Comparison of ENCODE assay signal across 8 mouse cellular contexts in genomic region chr6:136721925-136722324, GRCm38 (mm10). TPM values are rescaled to one million over a fixed set of nuclear protein-coding genes. Genes with fewer than 3 reads are reported as not detected.
DNase-seq lines count a peak whose midpoint lies in the region; ATAC-seq lines count a peak whose summit lies in the region.

No protein-coding gene starts in this region.

- peak; percentile 28 for DNase-seq in heart, adult 8-10 months (ENCODE audit: low spot score)
- DNase-seq in heart, postnatal 25 days (ENCODE audit: low spot score): no peak
- DNase-seq in CD4-positive helper T cell, adult 2 months (ENCODE audit: low read depth, low spot score): peak; percentile 37
- peak; percentile 15 to 27 for DNase-seq in adrenal gland, postnatal 4 days (ENCODE audit: low spot score in 2 of 2)
- DNase-seq in forelimb bud, embryonic 11.5 days (ENCODE audit: low read depth, low spot score): peak; percentile 53
- peak; percentile 21 for DNase-seq in layer of hippocampus, adult 9-10 months (ENCODE audit: low spot score)
- DNase-seq in splenic B cell, adult 2 months (ENCODE audit: low read depth, low spot score): peak; percentile 85

- no peaks in the 10 kb centered on the region for H3K27me3 ChIP-seq in splenic B cell, adult 2 months (ENCODE audit: control insufficient read depth, insufficient read depth, low read length, poor library complexity, severe bottlenecking)

- intact Hi-C loops in heart, postnatal 25 days (cut with DNase I): loop anchor here (1.0 to 2.0 kb wide), 2 partner anchors 77 to 300 kb away; no protein-coding TSS in a partner anchor

- peak; percentile 88 for ATAC-seq in megakaryocyte-erythroid progenitor cell, adult 5-6 weeks (replicated peaks; ENCODE audit: low FRiP score, low TSS enrichment, poor library complexity, severe bottlenecking)

- no peaks in the 10 kb centered on the region for H3K36me3 ChIP-seq in splenic B cell, adult 2 months (ENCODE audit: control insufficient read depth, insufficient read depth, low read length, poor library complexity, severe bottlenecking)

RNA-seq across cellular contexts. Expression of gene Gucy2c, which starts 59.6 kb away (rescaled TPM):
- total RNA-seq in heart, adult 8-10 months (2022): not detected
- not detected for total RNA-seq in heart, postnatal 25 days (2021)
- total RNA-seq in adrenal gland, postnatal 4 days (2021): under 1 TPM; 0.11 to 0.17 TPM
- total RNA-seq in megakaryocyte-erythroid progenitor cell, adult 5-6 weeks (2014; fragmentation: Nextera tagmentation): not detected in 2 replicates
- total RNA-seq in megakaryocyte-erythroid progenitor cell, adult 5-6 weeks (2017): not detected in 2 replicates
